Mouse (Mus musculus) left cerebral cortex, adult 9 months (tissue): ENCODE data around the gene Dvl2.
"Not testable (repeated sequence)": the region's sequence is repeated elsewhere in the genome, so short reads cannot be mapped to it uniquely, and the experiment has no call there.

Experiments used
- DNase-seq, 2 experiments: peaks; one replicate each; pipeline ENCODE4 v3.0.0; 2022; ENCODE audit warnings: low spot score in 2 of 2

The Dvl2 gene

GRCm38 (mm10) chr11:70010033-70010432 is 9.6 kb downstream of the Dvl2 start:
- no peak for DNase-seq

GRCm38 (mm10) chr11:70010548-70010947 is 10.2 kb downstream of the Dvl2 start:
- DNase-seq = no peak

- DNase-seq = no peak
Measured at GRCm38 (mm10) chr11:70010961-70011360, 10.6 kb downstream of the Dvl2 start.

- DNase-seq = no peak
Measured at GRCm38 (mm10) chr11:70012931-70013330, 12.5 kb downstream of the Dvl2 start.

- DNase-seq = no peak
Measured at GRCm38 (mm10) chr11:70013408-70013807, 13.0 kb downstream of the Dvl2 start.

GRCm38 (mm10) chr11:70014051-70014450 is 13.7 kb downstream of the Dvl2 start:
- no peak for DNase-seq

GRCm38 (mm10) chr11:70014880-70015558 is 14.6 kb downstream of the Dvl2 start, which contains the start of gene Acadvl:
Gene Acadvl, minus strand, starts transcription at chr11:70015411.
- DNase-seq = peak in 1 of 2 experiments; percentile 86

GRCm38 (mm10) chr11:70015677-70016076 is 15.3 kb downstream of the Dvl2 start:
- DNase-seq = no peak

- DNase-seq = not testable (repeated sequence)
Measured at GRCm38 (mm10) chr11:70016177-70016576, 15.8 kb downstream of the Dvl2 start.

GRCm38 (mm10) chr11:70016669-70017068 is 16.3 kb downstream of the Dvl2 start, which contains the start of gene Dlg4:
Gene Dlg4, plus strand, starts transcription at chr11:70016942.
- DNase-seq = no peak

GRCm38 (mm10) chr11:70017199-70017767 is 16.9 kb downstream of the Dvl2 start:
- no peak for DNase-seq

- DNase-seq = peak in 1 of 2 experiments; percentile 67
Measured at GRCm38 (mm10) chr11:70018131-70018990, 18.0 kb downstream of the Dvl2 start.

- DNase-seq = no peak
Measured at GRCm38 (mm10) chr11:70019495-70020021, 19.2 kb downstream of the Dvl2 start.

GRCm38 (mm10) chr11:70020022-70020631 is 19.7 kb downstream of the Dvl2 start:
- DNase-seq = no peak

- peak; percentile 77 to 84 for DNase-seq
Measured at GRCm38 (mm10) chr11:70020731-70021263, 20.4 kb downstream of the Dvl2 start.

GRCm38 (mm10) chr11:70021264-70022132 is 21.1 kb downstream of the Dvl2 start:
- peak; percentile 96 to 98 for DNase-seq

GRCm38 (mm10) chr11:70023481-70024150 is 23.2 kb downstream of the Dvl2 start:
- DNase-seq = no peak

- DNase-seq = no peak
Measured at GRCm38 (mm10) chr11:70024151-70024514, 23.7 kb downstream of the Dvl2 start.

GRCm38 (mm10) chr11:70026689-70027088 is 26.3 kb downstream of the Dvl2 start:
- no peak for DNase-seq

GRCm38 (mm10) chr11:70027397-70027796 is 27.0 kb downstream of the Dvl2 start:
- DNase-seq = no peak
